Mouse (Mus musculus) CH12.LX (cell line): Measurements from ENCODE around the gene Ly6g5b. TPM values are rescaled to one million over a fixed set of nuclear protein-coding genes. Genes with fewer than 3 reads are reported as not detected.

ENCODE experiments used
- DNase-seq: peaks from one replicate; pipeline ENCODE4 v3.0.0-alpha.2; 2013; ENCODE audit errors: extremely low read depth
- H3K27ac ChIP-seq: 2 replicates; pipeline ENCODE4 v1.5.1; 2012; ENCODE audit warnings: low read depth, mild to moderate bottlenecking, control low read depth, moderate library complexity; ENCODE audit not compliant: insufficient read depth
- H3K27me3 ChIP-seq: replicated peaks from 2 replicates; pipeline ENCODE3; 2012; ENCODE audit warnings: inconsistent platforms
- H3K36me3 ChIP-seq, 2 experiments: replicated peaks in 1 of 2; 2 replicates each; pipeline versions ENCODE3 to v1.6.1; 2012; ENCODE audit warnings: inconsistent platforms in 1 of 2, low read length in 1 of 2, mild to moderate bottlenecking in 1 of 2, mixed read lengths in 1 of 2, moderate library complexity in 1 of 2; ENCODE audit not compliant: control insufficient read depth in 1 of 2, insufficient read depth in 1 of 2
- H3K4me1 ChIP-seq, 2 experiments: 2 replicates each; pipeline ENCODE4 v1.6.1; 2012; ENCODE audit warnings: inconsistent platforms in 1 of 2, moderate library complexity in 1 of 2; ENCODE audit not compliant: insufficient read depth in 2 of 2, control insufficient read depth in 1 of 2
- H3K4me2 ChIP-seq: 2 replicates; pipeline ENCODE4 v1.6.1; 2012; ENCODE audit warnings: low read depth, mild to moderate bottlenecking, control low read depth; ENCODE audit not compliant: poor library complexity, insufficient read depth, severe bottlenecking
- H3K4me3 ChIP-seq, 3 experiments: fragments of 150-350 bp in 1 of 3; sonication (generic) in 1 of 3; replicated peaks in 1 of 3; 2 replicates each; pipeline versions ENCODE3 to v1.5.1; 2011 to 2012; ENCODE audit warnings: low read depth in 2 of 3, low read length in 2 of 3, mild to moderate bottlenecking in 2 of 3, moderate library complexity in 2 of 3, control low read depth in 1 of 3, improper control_type of control experiment in 1 of 3, inconsistent platforms in 1 of 3, mixed read lengths in 1 of 3; ENCODE audit not compliant: poor library complexity in 1 of 3
- H3K79me2 ChIP-seq: replicated peaks from 2 replicates; pipeline ENCODE4 v1.6.1; 2012; ENCODE audit warnings: mild to moderate bottlenecking, moderate library complexity; ENCODE audit not compliant: control insufficient read depth, poor library complexity, insufficient read depth, severe bottlenecking; ENCODE audit errors: extremely low read depth
- H3K9ac ChIP-seq: 2 replicates; pipeline ENCODE4 v1.6.1; 2012; ENCODE audit warnings: low read depth, mild to moderate bottlenecking, control low read depth, moderate library complexity; ENCODE audit not compliant: insufficient read depth
- H3K9me3 ChIP-seq: replicated peaks from 2 replicates; pipeline ENCODE3; 2012; ENCODE audit warnings: low read length, inconsistent platforms, mixed read lengths
- BHLHE40 ChIP-seq: IDR thresholded peaks from 2 replicates; pipeline ENCODE4 v1.6.1; 2011; ENCODE audit warnings: mild to moderate bottlenecking, low read depth, low read length, improper control_type of control experiment
- CTCF ChIP-seq, 2 experiments: IDR thresholded peaks in 1 of 2; conservative IDR thresholded peaks in 1 of 2; 2 replicates each; pipeline ENCODE4 v1.5.1; 2011 to 2012; ENCODE audit warnings: low read depth in 2 of 2, low read length in 2 of 2, improper control_type of control experiment in 1 of 2, inconsistent platforms in 1 of 2, mild to moderate bottlenecking in 1 of 2, moderate library complexity in 1 of 2
- ELF1 ChIP-seq: IDR thresholded peaks from 2 replicates; pipeline ENCODE4 v1.6.1; 2014; ENCODE audit warnings: low read depth, mild to moderate bottlenecking, inconsistent platforms, low read length, improper control_type of control experiment
- EP300 ChIP-seq: IDR thresholded peaks from 2 replicates; pipeline ENCODE4 v1.6.1; 2011; ENCODE audit warnings: low read length, improper control_type of control experiment
- HCFC1 ChIP-seq: IDR thresholded peaks from 2 replicates; pipeline ENCODE4 v1.6.1; 2012; ENCODE audit warnings: low read depth, mild to moderate bottlenecking, inconsistent platforms, low read length, improper control_type of control experiment
- IRF4 ChIP-seq: IDR thresholded peaks from 2 replicates; pipeline ENCODE4 v1.6.1; 2014; ENCODE audit warnings: low read depth, mild to moderate bottlenecking, inconsistent platforms, low read length, improper control_type of control experiment
- KAT2A ChIP-seq: IDR thresholded peaks from 2 replicates; pipeline ENCODE4 v1.6.1; 2012; ENCODE audit warnings: low read length, improper control_type of control experiment, inconsistent platforms; ENCODE audit not compliant: insufficient replicate concordance
- MAFK ChIP-seq: IDR thresholded peaks from 2 replicates; pipeline ENCODE4 v1.6.1; 2011; ENCODE audit warnings: low read length, improper control_type of control experiment; ENCODE audit not compliant: insufficient replicate concordance
- MAX ChIP-seq: IDR thresholded peaks from 2 replicates; pipeline ENCODE4 v1.6.1; 2011; ENCODE audit warnings: low read length, improper control_type of control experiment
- MEF2A ChIP-seq: IDR thresholded peaks from 2 replicates; pipeline ENCODE4 v1.6.1; 2014; ENCODE audit warnings: low read depth, mild to moderate bottlenecking, inconsistent platforms, low read length, improper control_type of control experiment, borderline replicate concordance
- MXI1 ChIP-seq: IDR thresholded peaks from 2 replicates; pipeline ENCODE4 v1.6.1; 2011; ENCODE audit warnings: mild to moderate bottlenecking, low read depth, low read length, improper control_type of control experiment
- NELFE ChIP-seq: IDR thresholded peaks from 2 replicates; pipeline ENCODE4 v1.6.1; 2011; ENCODE audit warnings: low read depth, low read length, improper control_type of control experiment
- NRF1 ChIP-seq: IDR thresholded peaks from 2 replicates; pipeline ENCODE4 v1.6.1; 2014; ENCODE audit warnings: low read depth, mild to moderate bottlenecking, inconsistent platforms, low read length, improper control_type of control experiment, moderate library complexity
- PAX5 ChIP-seq: IDR thresholded peaks from 2 replicates; pipeline ENCODE4 v1.6.1; 2012; ENCODE audit warnings: low read length, inconsistent platforms, mixed read lengths
- POLR2A ChIP-seq: IDR thresholded peaks from 2 replicates; pipeline ENCODE4 v1.6.1; 2011; ENCODE audit warnings: low read depth, mild to moderate bottlenecking, improper control_type of control experiment, low read length
- POLR2AphosphoS2 ChIP-seq: IDR thresholded peaks from 2 replicates; pipeline ENCODE4 v1.6.1; 2011; ENCODE audit warnings: low read depth, low read length, improper control_type of control experiment
- RAD21 ChIP-seq: IDR thresholded peaks from 2 replicates; pipeline ENCODE4 v1.6.1; 2011; ENCODE audit warnings: low read depth, mild to moderate bottlenecking, low read length, improper control_type of control experiment, moderate library complexity
- TBP ChIP-seq: conservative IDR thresholded peaks from 2 replicates; pipeline ENCODE4 v1.6.1; 2011; ENCODE audit warnings: low read depth, low read length, improper control_type of control experiment
- TCF12 ChIP-seq: IDR thresholded peaks from 2 replicates; pipeline ENCODE4 v1.6.1; 2014; ENCODE audit warnings: low read depth, mild to moderate bottlenecking, inconsistent platforms, low read length, improper control_type of control experiment
- UBTF ChIP-seq: IDR thresholded peaks from 2 replicates; pipeline ENCODE4 v1.6.1; 2012; ENCODE audit warnings: low read depth, mild to moderate bottlenecking, inconsistent platforms, low read length, improper control_type of control experiment, moderate library complexity
- USF1 ChIP-seq: IDR thresholded peaks from 2 replicates; pipeline ENCODE4 v1.6.1; 2014; ENCODE audit warnings: low read depth, mild to moderate bottlenecking, inconsistent platforms, low read length, improper control_type of control experiment
- USF2 ChIP-seq: conservative IDR thresholded peaks from 2 replicates; pipeline ENCODE4 v1.6.1; 2011; ENCODE audit warnings: low read depth, low read length, improper control_type of control experiment
- ZKSCAN1 ChIP-seq: IDR thresholded peaks from 2 replicates; pipeline ENCODE4 v1.6.1; 2012; ENCODE audit warnings: low read depth, inconsistent platforms, low read length, improper control_type of control experiment, borderline replicate concordance
- ZNF384 ChIP-seq: IDR thresholded peaks from 2 replicates; pipeline ENCODE4 v1.6.1; 2012; ENCODE audit warnings: low read depth, low read length, improper control_type of control experiment, inconsistent platforms
- dilution Hi-C: fragments of 300-500 bp; cut with MboI; formaldehyde crosslinking; loops from 2 replicates; pipeline ENCODE4 v1.14.3; 2020; ENCODE audit warnings: low sequenced_read_pairs; ENCODE audit not compliant: extremely low pct_unique_long_range_greater_than_20kb, extremely low pct_ligation_motif_present
- in situ Hi-C: fragments of 300-500 bp; cut with MboI; formaldehyde crosslinking; loops from 3 replicates; pipeline ENCODE4 v1.14.3; 2019; ENCODE audit warnings: low sequenced_read_pairs, low pct_ligation_motif_present, low pct_unique_long_range_greater_than_20kb, mixed read lengths
- polyA plus RNA-seq: library from polyadenylated mRNA; unstranded; fragments of >175 nt; gene quantifications from 2 replicates; pipeline ENCODE4 v1.2.1, GENCODE M21; 2012; ENCODE audit warnings: low read depth; ENCODE audit not compliant: insufficient read length
- total RNA-seq, 2 experiments: library from RNA; depleted of rRNA; stranded (reverse); fragments of 300-350 nt in 1 of 2; fragments of >200 nt in 1 of 2; gene quantifications; 2 replicates each; pipeline ENCODE4 v1.2.3; 2012 to 2014

Ly6g5b gene
- total and polyA plus RNA-seq, 3 experiments = 0.30 to 1.1 (median 0.91) TPM

GRCm38 (mm10) chr17:35104079-35104478, 11.1 kb downstream of the Ly6g5b start:
- no peak overlapping the region for H3K4me2 ChIP-seq
- no peak overlapping the region for H3K9ac ChIP-seq
- H3K4me3 ChIP-seq = no peak overlapping the region
- H3K4me1 ChIP-seq = peaks cover 0 to 4% of the 10 kb centered on the region in 2 experiments; a peak in 1 of 4 replicates
- no peaks in the 10 kb centered on the region for H3K9me3 ChIP-seq
- in situ Hi-C loops (no loop called here), dilution Hi-C loops (no loop called here)
- H3K27ac ChIP-seq = no peak overlapping the region
- peaks cover 40 to 59% of the 10 kb centered on the region in 2 experiments for H3K36me3 ChIP-seq
- no peaks in the 10 kb centered on the region for H3K27me3 ChIP-seq
- H3K79me2 ChIP-seq = no peaks in the 10 kb centered on the region
- DNase-seq = no peak
- TF ChIP-seq MAX = no peak
- TF ChIP-seq TCF12 = no peak
- TF ChIP-seq USF2 = no peak
- TF ChIP-seq MXI1 = no peak
- no peak for TF ChIP-seq ZNF384
- no peak for TF ChIP-seq POLR2AphosphoS2
- no peak for TF ChIP-seq NELFE
- TF ChIP-seq TBP = no peak
- no peak for TF ChIP-seq NRF1
- no peak for TF ChIP-seq EP300
- no peak for TF ChIP-seq HCFC1
- no peak for TF ChIP-seq POLR2A
- TF ChIP-seq KAT2A = no peak
- no peak for TF ChIP-seq RAD21
- no peak for TF ChIP-seq ELF1
- no peak for TF ChIP-seq PAX5
- no peak for TF ChIP-seq UBTF
- TF ChIP-seq BHLHE40 = no peak
- TF ChIP-seq ZKSCAN1 = no peak

- H3K9ac ChIP-seq = no peak overlapping the region
- H3K4me1 ChIP-seq = peaks cover 0 to 4% of the 10 kb centered on the region in 2 experiments; a peak in 1 of 4 replicates
- no peaks in the 10 kb centered on the region for H3K79me2 ChIP-seq
- no peak for DNase-seq
- H3K9me3 ChIP-seq = no peaks in the 10 kb centered on the region
- H3K4me3 ChIP-seq = no peak overlapping the region
- H3K27ac ChIP-seq = no peak overlapping the region
- H3K4me2 ChIP-seq = no peak overlapping the region
- in situ Hi-C loops = no loop called here
- peaks cover 40 to 67% of the 10 kb centered on the region in 2 experiments for H3K36me3 ChIP-seq
- H3K27me3 ChIP-seq = no peaks in the 10 kb centered on the region
- dilution Hi-C loops = no loop called here
- TF ChIP-seq ZNF384 = no peak
- no peak for TF ChIP-seq MEF2A
- TF ChIP-seq IRF4 = no peak
- TF ChIP-seq USF1 = no peak
- TF ChIP-seq MAFK = no peak
- no peak for TF ChIP-seq CTCF (conservative IDR thresholded peaks at IDR 0.05 in 1 of 2, IDR thresholded peaks at IDR 0.05 in 1 of 2; ENCODE audit: low read depth in 2 of 2, low read length in 2 of 2)
These were observed 12.0 kb downstream of the Ly6g5b start for GRCm38 (mm10) chr17:35103221-35103690.
